Mouse (Mus musculus): ENCODE measurements around the gene Nme7.

- no peak for TF ChIP-seq TCF12 (IDR thresholded peaks at IDR 0.05; ENCODE audit: insufficient read depth, poor library complexity, severe bottlenecking)
- TF ChIP-seq USF1 (IDR thresholded peaks at IDR 0.05; ENCODE audit: low read depth) = no peak
- TF ChIP-seq POLR2A (IDR thresholded peaks at IDR 0.05; ENCODE audit: insufficient read length, low read depth) = no peak
- TF ChIP-seq MAX (IDR thresholded peaks at IDR 0.05; ENCODE audit: low read depth) = no peak
- TF ChIP-seq POLR2AphosphoS2 (IDR thresholded peaks at IDR 0.05; ENCODE audit: insufficient read length, low read depth) = no peak
These were observed 178.9 kb downstream of the Nme7 start for GRCm38 (mm10) chr1:164482833-164483232.

Data from myocyte (in vitro differentiated cells).